Mouse (Mus musculus) monocyte, adult 2 months (primary cell): ENCODE results near the gene Ets1.

Experiments
- DNase-seq, 2 experiments: peaks; one replicate each; pipeline ENCODE4 v3.0.0; 2022; ENCODE audit warnings: low spot score in 2 of 2, low read depth in 1 of 2

Ets1 gene

GRCm38 (mm10) chr9:32635627-32636385 is at the start of gene Ets1:
TSS of gene Ets1 (plus strand) at chr9:32636221.
- DNase-seq = no peak

DNA sequence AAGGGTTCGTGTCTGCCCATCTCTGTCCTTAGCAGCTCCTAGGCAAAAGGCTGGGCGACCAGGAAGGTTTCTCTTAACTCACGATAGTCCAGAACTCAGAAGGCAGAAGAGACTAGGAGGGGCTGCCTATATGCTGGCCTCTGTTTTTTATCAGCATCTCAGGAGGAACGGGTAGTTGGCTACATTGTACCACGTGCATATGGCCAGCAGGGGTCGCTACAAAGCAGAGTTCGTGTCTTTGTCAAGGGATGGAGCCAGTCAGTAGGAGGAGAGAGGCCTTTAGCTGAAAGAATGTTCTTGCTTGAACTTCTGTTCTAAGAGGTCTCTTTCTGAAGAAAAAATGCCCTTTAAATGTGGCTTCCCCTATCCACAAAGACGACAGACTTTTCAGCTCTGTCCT is 46.1 kb upstream of the Ets1 start:
- DNase-seq = peak in 1 of 2 experiments; percentile 70

GRCm38 (mm10) chr9:32590571-32590970 is 45.5 kb upstream of the Ets1 start:
- no peak for DNase-seq

- peak; percentile 16 to 45 for DNase-seq
Observed at GRCm38 (mm10) chr9:32591732-32592582, 44.1 kb upstream of the Ets1 start.

DNA sequence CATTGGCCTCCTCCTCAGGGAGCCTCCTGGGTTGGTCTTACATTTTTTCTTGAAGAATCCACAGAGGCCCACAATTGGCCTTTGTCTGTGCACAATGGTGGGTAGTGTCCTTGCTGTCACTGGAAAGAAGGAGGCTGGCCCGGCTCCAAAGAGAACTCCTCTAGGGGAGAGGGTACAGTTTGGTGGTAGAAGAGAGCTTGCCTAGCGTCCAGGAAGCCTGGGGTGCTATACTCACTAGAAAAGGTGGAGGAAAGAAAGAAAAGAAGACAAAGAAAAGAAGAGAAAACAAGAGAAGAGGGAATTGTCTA is 43.5 kb upstream of the Ets1 start:
- DNase-seq = no peak

GRCm38 (mm10) chr9:32593816-32594215 is 42.2 kb upstream of the Ets1 start:
- no peak for DNase-seq

GRCm38 (mm10) chr9:32594346-32594745 is 41.7 kb upstream of the Ets1 start:
- no peak for DNase-seq

GRCm38 (mm10) chr9:32595076-32595820 is 40.8 kb upstream of the Ets1 start:
- no peak for DNase-seq

GRCm38 (mm10) chr9:32596366-32596765 is 39.7 kb upstream of the Ets1 start:
- DNase-seq = no peak

DNA sequence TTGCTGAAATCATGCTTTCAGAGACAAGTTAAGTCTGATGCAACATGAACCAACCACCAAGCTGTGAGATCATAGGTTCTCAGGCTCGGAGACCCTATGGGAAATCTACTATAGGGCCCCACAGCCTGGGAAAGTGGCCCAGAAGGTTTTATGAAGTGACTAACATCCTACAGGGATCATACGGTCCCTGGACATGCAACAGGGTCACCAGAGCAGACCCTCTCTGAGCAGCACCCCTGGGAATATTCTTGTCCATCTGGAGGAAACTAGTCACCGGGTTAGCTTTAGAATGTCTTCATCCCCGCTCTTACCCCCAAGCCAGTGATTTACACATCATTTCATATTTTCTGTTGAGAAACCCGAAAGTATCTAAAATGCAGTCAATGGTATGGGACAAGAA is 34.1 kb upstream of the Ets1 start:
- no peak for DNase-seq

DNA sequence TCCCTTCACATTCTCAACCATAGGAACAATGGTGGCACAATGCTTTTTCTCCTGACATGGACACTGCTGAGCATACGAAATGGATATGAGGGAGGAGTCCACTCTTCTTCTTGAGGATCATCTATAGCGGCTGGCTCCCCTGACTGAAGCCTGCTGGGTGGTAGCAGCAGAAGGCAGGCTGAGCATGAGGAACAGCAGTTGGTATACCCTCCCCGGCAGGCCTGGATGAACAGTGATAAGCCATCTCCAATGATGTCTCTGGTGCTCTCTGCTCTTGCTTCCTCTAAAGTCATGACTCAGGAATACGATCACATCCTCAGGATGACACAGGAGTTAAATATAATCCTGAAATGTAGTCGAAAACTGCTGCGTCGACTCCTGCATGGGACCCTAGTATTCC is 32.9 kb upstream of the Ets1 start:
- DNase-seq = no peak

DNA sequence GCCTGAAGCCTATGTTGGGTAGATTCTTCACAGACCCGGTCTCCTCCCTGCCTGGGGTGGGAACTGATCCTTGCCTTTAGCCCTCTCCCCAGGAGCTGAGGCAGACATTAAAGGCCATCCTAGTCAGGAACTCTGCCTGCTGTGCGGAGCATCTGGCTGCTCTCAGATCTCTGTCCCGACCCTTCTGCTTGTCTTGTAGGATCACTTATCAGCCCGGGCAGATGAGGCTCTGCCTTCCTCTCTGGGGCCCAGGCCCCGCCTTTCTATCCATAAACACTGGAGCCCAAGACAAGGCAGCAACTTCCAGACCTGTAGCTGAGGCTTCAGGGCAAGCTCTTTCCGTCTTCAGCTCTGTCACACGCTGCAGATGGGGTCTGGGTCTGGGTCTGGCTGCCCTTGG is 28.8 kb upstream of the Ets1 start:
- no peak for DNase-seq

DNA sequence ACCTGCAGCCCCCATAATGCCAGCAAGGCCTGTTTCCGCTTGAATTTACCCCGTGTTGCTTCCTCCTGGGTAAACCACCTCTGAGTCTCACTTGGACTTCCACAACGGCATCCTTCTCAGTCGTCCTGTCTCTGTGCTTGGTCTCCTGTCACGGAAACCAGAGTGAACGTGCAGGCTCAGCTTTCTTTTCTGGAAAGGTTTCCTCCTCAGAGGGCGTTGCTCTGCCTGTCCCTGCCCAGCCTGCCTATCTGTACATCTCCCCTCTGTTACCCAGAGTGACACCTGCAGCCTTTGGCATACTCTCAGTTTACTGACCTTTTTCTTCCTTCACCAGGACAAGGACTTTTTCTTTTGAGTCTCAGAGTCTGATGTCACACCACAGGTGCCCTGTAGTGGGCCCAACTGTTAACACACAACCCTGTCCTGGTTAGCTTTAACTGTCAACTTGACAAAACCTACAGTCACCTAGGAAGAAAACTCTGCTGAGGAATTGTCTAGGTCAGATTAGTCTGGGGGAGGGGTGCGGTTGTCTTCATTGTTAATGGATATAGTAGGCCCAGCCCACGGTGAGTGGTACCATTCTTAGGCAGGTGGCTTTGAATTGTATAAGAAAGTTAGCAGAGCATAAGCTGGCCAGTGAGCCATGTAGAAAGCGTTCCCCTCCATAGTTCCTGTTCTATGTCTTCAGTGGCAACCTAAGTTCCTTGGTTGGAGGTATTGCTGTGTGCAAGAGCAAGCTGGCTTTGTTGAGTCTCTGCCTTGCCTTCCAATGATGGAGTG is 27.0 kb upstream of the Ets1 start:
- DNase-seq = no peak

DNA sequence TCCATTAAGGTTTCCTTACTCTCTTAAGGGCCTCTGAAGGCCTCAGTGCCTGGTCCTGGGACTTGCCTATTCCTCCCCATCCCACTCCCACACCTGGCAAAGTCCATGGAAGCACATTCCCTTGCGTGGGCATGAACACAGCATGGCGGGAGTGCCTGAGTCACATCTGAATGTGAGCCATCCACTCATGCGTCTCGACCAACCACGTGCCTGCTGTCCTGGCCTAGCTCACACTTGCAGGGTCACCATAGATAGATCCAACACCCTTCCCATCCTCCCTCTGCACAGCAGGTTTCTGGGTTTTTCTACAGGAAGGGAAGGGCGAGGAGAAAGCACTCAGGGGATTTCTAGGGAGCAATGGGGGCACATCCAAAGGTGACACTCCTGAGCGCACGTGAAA is 25.8 kb upstream of the Ets1 start:
- no peak for DNase-seq

GRCm38 (mm10) chr9:32610631-32611030 is 25.4 kb upstream of the Ets1 start:
- DNase-seq = no peak

- DNase-seq = no peak
Observed at GRCm38 (mm10) chr9:32611340-32611739, 24.7 kb upstream of the Ets1 start.

DNA sequence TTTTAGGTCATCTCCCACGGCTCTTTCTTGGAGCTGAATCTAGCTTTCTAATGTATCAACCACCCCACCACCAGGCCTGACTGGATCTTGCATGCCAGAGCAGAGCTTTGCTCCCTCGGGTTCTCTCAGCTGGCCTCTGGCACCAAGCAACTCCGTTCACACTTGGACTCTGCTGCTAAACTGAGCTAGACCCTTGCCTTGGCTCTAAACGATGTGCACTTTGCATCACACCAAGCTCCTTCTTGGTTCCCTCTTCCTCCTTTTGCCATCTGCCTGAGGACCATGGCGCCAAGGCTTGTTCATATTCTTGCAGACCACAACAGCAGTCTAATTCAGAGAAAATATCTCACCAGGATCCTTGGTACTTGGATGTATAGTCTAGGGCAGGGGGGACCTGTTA is 23.6 kb upstream of the Ets1 start:
- DNase-seq = no peak

GRCm38 (mm10) chr9:32612861-32613421 is 23.1 kb upstream of the Ets1 start:
- DNase-seq = no peak

DNA sequence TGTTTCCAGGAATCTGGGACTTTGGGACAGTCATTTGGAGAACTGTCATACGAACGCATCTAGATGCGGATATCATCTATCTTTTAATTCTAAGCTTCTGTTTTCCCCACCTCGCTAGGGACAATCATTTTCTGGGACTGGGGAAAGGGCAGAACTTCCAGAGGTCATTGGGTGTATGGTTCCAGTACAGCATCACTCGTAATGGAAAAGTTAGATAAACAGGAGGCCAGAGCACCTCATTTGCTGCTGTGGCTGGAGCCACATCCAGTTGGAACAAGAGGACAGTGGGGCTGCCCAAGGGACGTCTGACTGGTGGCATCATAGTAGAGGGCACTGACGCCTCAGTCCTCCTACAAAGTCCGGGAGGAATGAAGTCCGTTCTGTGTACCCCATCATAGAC is 21.8 kb upstream of the Ets1 start:
- no peak for DNase-seq

DNA sequence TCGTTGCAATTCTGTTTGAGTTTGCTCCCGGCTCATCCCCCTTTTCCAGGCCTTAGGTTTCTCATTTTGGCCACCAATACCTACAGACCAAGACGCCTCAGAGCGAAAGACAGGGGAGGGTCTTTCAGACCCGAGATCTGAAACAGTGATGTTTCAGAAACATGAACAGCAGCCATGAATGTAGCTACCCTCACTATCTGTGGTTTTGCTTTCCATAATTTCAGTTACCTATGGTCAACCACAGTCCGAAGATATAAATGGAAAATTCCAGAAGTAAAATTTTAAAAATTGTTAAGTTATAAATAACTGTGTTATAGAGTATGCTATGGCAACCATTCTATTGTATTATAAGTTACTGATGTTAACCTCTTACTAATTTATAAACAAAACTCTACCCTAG is 20.6 kb upstream of the Ets1 start:
- no peak for DNase-seq

DNA sequence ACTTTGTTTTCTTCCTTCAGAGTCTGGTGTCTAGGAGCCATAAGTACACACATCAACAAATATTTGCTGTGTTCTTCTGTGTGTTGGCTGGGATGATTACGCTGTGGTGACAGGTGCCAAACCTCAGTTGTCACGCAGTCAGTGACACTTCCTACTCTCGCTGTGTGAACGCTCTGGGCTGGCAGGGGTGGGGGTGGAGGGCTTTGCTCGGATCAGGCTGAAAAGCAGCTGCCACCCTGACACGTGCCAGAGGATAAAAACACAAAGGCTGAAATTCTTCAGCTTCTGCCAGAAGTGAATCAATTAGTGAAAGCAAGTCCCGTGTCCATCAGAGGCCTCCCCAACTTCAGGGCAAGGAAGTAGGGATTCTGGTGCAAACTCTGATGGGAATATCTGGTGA is 20.0 kb upstream of the Ets1 start:
- DNase-seq = no peak
